Mouse (Mus musculus) testis, adult 2 months (tissue): ENCODE results near the gene Myo1e.

ENCODE experiments used
- CTCF ChIP-seq: fragments of 200-500 bp; IDR thresholded peaks from 2 replicates; pipeline ENCODE4 v1.5.1; 2012; ENCODE audit warnings: low read depth, mild to moderate bottlenecking, inconsistent platforms, low read length, moderate library complexity; ENCODE audit not compliant: control insufficient read depth, insufficient read depth, insufficient replicate concordance
- POLR2A ChIP-seq: fragments of 200-500 bp; IDR thresholded peaks from 2 replicates; pipeline ENCODE4 v1.6.1; 2012; ENCODE audit warnings: low read depth, mild to moderate bottlenecking, inconsistent platforms, low read length, moderate library complexity; ENCODE audit not compliant: control insufficient read depth

- TF ChIP-seq CTCF: no peak
- no peak for TF ChIP-seq POLR2A
Observed at GRCm38 (mm10) chr9:70406596-70406995, 199.4 kb downstream of the Myo1e start.
